Mouse (Mus musculus) liver, adult 2 months (tissue): ENCODE data around the gene Tbc1d19.

ENCODE experiments used
- CTCF ChIP-seq: fragments of 200-500 bp; IDR thresholded peaks from 2 replicates; pipeline ENCODE4 v1.5.1; 2011; ENCODE audit warnings: low read depth, low read length, control low read depth
- POLR2A ChIP-seq: fragments of 200-500 bp; IDR thresholded peaks from 2 replicates; pipeline ENCODE4 v1.6.1; 2011; ENCODE audit warnings: low read length, control low read depth; ENCODE audit not compliant: insufficient read depth; ENCODE audit errors: extremely low read depth

DNA sequence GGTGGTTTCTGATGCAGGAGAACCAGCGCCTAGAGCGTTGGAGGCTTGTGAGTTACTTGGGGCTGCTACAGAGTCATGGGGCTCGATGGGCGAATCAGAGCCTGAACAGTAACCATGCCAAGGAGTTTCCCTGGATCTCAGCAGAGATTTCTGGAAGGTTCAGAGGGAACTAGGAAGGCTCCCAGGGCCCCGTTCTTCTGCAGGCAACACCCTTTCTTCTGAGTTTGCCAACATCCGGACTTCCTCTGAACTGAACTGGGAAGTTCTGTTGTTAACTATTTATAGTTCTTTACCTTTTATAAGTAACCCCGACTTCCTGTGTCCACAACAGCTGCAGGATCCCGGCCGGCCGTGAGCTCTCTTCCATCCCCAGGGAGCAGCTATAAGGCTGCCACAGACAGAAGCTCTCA is 119.8 kb downstream of the Tbc1d19 start:
- no peak for TF ChIP-seq POLR2A
- TF ChIP-seq CTCF: no peak
